Mouse (Mus musculus): ENCODE data around the gene Hand1. TPM values are rescaled to one million over a fixed set of nuclear protein-coding genes. Genes with fewer than 3 reads are reported as not detected.
A peak's percentile ranks its signal among the peaks of the same experiment; 100 is the strongest.

Gene Hand1
- total RNA-seq, 2 experiments from 2014 or later, result not detected

DNA sequence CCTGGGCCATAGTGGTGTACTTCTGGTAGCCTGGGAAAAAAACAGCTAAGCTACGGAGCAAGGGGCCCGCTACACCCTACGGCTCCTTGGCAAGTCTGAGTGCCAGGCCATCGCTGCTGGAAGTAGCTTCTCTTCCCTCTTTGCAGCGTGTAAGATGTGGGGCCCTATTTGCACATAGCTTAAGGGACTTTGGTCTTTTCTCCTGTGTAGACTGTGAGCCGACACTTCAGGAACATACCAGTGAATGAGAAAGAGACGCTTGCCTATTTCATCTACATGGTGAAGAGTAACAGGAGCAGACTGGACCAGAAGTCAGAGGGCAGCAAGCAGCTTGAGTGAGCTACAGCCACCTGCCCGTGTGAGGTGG lies 22.9 kb downstream of the Hand1 start:
- ATAC-seq (replicated peaks; ENCODE audit: low FRiP score, low TSS enrichment, poor library complexity, severe bottlenecking), result no peak

DNA sequence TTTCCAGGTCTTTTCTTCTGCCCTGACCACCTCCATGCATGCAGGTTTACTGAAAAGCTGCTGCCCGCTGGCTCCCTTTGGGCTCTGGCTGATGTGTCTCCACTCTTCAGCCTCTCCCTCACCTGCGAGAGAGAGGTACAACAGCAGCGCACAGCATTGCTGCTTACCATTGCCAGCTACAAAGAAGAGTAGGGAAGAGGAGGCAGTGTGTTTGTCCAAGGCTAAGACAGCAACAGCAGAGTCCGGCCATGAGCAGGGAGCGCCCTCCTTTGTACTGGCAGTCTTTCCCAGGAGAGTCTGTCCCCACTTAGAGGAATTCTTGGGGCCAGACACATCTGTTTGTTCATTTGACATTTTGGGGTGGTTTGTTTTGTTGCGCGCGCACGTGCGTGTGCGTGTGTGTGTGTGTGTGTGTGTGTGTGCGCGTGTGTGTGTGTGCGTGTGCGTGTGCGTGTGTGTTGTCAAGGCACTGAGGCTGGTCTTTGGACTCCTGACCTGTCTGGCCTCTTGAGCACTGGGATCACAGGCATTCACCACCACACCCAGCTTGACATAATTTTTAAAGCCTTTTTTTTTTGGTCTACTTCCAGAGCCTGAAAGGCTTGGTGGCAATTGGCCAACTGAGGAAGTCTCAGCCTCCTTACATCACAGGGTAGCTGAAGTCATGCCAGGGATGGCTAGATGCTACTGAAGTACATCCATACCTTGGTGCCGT lies 23.4 kb downstream of the Hand1 start:
- no peak for ATAC-seq (replicated peaks; ENCODE audit: low FRiP score, low TSS enrichment, poor library complexity, severe bottlenecking)

DNA sequence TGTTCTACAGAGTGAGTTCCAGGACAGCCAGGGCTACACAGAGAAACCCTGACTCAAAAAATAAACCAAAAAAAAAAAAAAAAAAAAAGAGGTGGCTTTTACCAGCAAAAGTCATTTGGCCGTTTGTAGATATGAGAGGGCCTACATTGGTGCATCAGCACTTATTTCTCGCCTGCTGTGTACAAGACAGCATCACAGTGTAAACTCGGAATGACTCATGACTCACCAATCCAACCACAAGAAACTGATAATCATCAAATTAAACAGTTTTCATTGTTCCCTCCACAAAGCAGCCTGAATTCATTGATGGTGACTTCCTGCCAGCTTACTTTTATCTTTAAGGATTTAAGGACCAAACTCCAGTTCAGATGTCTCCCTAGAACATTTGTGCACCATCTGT lies 27.6 kb downstream of the Hand1 start:
- no peak for ATAC-seq (replicated peaks; ENCODE audit: low FRiP score, low TSS enrichment, poor library complexity, severe bottlenecking)

DNA sequence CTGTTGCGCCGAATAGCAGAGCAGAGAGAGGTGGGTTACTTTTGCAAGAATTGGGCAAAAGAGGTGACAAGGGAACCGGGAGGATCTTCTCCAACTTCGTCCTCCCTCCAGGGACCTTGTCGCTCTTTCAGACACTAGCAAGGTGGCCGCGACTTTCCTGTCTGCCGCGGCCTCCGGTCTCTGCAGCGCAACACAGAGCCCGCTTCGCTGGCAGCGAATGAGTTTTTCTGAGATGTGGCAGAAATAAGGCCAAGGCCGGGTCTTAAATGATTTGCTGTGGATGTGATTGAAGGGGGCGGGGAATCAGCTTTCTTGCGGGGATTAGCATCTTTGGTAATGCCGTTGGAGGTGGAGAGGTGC lies 30.1 kb downstream of the Hand1 start:
- ATAC-seq (replicated peaks; ENCODE audit: low FRiP score, low TSS enrichment, poor library complexity, severe bottlenecking), result no peak

DNA sequence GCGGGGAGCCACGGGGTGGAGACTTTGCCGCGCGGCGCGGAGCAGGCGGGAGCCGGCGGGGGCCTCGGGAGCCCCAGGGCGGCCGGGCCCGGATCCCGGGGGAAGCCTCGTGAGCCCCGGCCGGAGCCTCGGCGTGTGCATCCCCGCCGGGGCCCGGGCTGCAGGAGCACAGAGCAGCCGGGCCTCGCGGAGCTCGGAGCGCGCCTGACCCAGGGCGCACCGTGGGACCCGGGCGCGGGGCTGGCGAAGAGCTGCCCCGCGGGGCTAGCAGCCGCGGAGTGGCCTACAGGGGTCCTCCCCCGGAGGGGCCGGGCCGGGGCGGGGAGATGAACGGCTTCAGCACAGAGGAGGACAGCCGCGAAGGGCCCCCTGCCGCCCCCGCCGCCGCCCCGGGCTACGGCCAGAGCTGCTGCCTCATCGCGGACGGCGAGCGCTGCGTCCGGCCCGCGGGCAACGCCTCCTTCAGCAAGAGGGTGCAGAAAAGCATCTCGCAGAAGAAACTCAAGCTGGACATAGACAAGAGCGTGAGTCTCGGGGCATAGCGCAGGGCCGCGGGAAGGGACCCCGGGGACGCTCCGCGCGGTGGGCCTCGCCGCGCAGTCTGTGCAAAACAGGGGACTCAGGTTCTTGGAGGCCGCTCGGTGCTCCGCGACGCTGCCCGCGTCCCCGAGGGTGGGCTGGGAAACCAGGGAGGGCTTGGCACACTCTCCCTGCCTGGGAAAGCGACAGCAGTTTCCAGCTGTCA lies 30.7 kb downstream of the Hand1 start:
- no peak for ATAC-seq (replicated peaks; ENCODE audit: low FRiP score, low TSS enrichment, poor library complexity, severe bottlenecking)

DNA sequence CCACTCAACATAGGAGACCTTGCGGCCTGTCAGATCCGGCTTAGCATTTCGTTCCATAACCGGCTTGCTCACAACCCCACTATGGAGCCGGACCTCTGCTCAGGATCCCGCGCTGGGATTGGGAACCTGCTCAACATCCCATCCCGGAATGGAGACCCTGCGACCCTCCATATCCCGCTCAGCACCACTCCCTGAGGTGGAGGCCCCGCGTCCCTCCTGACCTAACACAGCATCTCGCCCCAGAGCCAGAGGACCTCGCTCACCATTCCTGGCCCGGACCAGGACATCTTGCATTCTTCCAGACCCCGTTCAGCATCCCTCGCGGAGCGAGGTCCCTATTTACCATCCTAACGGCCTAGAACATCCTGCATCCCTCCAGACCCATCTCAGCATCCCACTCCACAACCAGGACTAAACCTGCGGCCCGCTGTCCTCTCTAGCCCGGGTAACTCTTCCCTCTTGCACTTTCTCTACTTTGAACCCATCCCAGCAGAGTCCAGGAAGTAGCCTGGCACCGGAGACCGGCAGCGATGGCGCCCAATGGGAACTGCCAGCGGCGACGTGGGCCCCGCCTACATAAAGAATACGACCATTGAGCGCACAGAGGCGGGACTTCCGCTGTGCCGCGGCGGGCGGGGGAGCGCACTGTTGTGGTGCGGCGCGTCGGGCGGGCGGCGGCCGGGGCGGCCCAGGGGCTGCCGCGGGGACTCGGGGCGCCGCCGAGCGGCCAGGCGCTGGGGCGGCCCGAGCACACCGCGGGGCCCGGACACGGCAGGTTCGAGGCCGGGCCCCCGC lies 31.4 kb downstream of the Hand1 start, which contains the start of gene Sap30l:
TSS of gene Sap30l (plus strand) at position 667 of the 795 bp plus-strand sequence.
- peak; percentile 100 for ATAC-seq (replicated peaks; ENCODE audit: low FRiP score, low TSS enrichment, poor library complexity, severe bottlenecking)

DNA sequence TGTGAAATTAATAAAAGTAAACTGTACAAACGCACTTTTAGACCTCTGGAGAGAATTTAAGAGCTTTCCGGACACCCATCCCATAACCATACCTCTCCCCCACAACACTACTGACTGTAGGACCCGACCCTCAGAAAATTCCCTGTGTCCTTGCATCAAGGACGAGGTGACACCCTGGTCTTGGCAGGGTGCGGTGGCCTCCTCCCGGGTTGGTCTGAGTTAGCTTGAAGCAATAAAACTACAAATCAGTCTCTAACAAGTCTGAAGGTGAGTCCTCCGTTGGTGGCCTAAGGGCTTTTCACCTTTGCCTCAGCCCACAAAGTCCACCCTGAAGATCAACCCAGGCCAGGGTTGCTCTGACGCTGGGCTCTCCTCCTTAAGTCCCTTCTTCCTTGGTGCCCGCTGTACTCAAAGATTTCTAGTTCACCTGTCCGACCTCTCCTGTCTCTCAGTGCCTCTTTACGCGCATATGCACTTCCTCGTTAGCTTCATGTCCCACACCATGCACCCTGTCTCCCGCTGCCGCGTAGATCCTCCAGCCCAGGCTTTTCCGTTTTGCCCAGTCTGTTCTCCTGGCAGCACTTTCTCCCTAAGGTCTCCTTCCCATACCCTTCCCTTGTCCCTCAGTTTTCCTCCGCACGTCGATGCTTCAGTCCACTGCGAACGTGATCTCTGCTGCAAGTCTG lies 32.2 kb downstream of the Hand1 start:
- ATAC-seq (replicated peaks; ENCODE audit: low FRiP score, low TSS enrichment, poor library complexity, severe bottlenecking), result 0 out of 2 replicates have a peak, but pooled peaks have one; percentile 16

DNA sequence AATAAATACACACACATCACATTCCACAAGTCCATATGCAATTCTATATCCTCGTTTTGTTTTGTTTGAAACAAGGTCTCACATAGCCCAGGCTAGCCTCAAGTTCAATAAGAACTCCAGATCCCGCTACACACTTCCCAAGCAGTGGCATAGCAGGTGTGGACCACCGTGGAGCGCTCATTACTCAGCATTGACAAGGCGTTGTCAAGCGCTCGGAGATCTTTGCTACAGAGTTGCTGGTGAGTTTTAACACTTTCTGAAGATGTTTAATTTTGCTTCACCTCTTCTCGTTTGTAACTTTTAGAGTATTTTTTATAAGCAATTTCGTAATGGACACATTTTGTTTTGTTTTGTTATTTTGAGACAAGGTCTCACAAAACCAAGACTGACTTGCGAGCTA lies 33.2 kb downstream of the Hand1 start:
- no peak for ATAC-seq (replicated peaks; ENCODE audit: low FRiP score, low TSS enrichment, poor library complexity, severe bottlenecking)

DNA sequence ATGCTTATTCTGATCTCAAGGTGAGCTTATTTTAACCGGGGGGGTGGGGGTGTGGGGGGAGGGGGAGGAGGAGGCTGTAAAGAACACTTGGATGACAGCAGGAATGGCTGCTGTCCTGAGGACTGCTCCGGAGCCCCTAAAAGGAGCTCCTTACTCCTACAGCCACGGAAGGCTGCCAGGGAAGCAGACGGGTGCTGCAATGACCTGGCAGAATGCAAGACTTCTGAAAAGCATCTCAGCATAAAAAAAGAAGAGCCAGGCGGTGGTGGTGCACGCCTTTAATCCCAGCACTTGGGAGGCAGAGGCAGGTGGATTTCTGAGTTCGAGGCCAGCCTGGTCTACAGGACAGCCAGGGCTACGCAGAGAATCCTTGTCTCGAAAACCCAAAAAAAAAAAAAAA lies 34.8 kb downstream of the Hand1 start:
- no peak for ATAC-seq (replicated peaks; ENCODE audit: low FRiP score, low TSS enrichment, poor library complexity, severe bottlenecking)

DNA sequence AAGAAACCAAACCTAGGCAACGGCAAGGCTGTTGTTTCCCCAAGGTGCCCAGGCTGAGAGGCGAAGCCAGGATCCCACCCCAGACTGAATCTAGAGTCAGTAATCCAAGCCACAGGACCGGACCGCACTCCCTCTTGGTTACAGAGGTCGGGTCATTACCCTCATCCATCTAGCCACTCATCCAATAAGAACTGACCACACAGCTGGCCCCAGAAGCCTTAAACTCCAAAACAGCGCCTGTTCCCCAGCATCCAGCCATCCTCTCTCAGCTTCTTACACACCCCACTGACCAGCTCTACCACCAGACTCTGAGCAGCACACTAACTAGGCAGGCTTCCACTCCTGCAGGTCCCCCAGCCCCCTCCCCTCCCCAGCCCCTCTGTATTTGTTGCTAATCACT lies 37.5 kb downstream of the Hand1 start:
- ATAC-seq (replicated peaks; ENCODE audit: low FRiP score, low TSS enrichment, poor library complexity, severe bottlenecking), result no peak

DNA sequence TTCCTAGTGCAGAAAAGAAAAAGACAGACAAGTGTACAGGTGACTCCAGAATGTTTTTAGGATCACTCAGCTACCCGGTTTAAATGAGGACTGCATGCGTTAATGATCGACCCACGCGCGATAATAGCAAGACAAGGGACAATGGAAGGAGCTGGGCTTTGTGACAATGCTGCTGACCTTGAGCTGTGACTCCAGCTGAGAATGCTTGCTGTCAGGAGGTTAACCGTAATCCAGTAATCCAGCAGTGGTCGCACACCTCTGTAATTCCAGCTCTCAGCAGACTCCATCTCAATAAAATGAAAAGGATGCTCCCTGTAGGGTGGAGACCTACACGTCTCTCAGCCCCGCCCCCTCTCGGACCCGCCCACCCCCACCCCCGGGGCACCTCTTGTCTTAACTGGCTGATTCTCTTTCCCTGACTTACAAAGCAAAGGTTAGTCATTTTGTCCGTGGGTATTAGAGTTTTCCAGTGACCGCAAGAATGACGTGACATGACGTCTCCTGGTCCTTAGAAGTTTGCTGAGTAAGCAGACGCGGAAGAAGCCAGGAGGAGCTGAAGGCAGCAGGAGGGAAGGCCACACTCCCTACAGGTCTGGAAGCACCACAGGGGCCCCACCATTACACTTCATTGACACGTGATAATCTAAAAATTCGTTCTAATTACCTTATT lies 41.6 kb downstream of the Hand1 start:
- ATAC-seq (replicated peaks; ENCODE audit: low FRiP score, low TSS enrichment, poor library complexity, severe bottlenecking), result no peak

DNA sequence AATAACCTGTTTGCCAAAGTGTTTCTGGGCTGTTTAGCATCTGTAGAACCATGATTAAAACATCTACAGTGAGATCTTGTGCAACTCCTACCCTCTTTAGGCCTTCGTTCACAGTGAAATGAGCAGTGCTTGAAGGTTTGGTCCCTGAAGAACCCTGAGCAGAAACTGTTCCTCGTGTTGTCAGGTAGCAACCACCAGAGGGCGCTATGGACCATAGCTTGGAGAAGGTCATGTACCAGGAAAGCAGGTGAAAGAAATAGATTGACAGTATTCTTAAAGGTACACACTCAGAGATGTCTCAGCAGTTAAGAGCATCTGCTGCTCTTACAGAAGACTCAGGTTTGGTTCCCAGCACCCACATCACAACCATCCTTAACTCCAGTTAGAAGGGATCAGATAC lies 44.7 kb downstream of the Hand1 start:
- ATAC-seq (replicated peaks; ENCODE audit: low FRiP score, low TSS enrichment, poor library complexity, severe bottlenecking), result peak; percentile 53

DNA sequence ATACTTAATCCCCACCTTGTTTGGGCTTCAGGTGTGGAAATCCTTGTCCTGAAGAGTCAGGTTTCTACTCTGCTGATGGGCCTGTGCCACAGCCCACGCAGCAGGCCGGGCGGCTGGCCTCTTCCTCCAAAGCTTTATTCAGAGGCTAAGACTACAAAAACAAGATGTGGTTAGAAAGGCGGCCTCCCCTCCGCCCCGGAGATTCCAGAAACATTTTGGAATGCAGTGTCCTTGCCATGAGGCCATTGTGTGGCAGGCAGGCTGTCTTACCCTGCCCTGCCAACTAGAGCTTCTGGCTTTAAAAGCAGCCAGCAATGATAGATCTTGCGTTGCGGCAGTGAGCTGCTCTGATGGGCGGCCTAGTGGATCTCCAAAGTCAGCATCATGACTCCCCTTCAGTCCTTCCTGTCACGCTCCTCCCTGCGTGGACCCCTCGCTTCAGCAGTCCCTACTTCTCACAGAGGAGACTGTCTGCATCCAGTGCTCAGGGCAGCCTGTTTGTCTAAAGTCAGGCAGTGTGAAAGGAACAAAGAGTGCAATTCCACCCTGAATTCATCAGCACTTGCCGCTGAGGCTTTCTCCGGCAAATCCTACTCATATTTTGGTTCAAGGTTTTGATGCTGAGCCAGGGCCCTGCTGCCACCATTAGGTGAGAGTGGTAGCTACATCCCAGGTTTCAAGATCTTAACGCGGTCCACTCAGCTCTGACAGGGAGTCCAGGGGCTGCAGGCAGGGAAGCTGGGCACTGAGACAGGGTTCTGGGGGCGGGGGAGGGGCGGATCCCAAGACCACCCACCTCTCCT lies 45.8 kb downstream of the Hand1 start:
- no peak for ATAC-seq (replicated peaks; ENCODE audit: low FRiP score, low TSS enrichment, poor library complexity, severe bottlenecking)

DNA sequence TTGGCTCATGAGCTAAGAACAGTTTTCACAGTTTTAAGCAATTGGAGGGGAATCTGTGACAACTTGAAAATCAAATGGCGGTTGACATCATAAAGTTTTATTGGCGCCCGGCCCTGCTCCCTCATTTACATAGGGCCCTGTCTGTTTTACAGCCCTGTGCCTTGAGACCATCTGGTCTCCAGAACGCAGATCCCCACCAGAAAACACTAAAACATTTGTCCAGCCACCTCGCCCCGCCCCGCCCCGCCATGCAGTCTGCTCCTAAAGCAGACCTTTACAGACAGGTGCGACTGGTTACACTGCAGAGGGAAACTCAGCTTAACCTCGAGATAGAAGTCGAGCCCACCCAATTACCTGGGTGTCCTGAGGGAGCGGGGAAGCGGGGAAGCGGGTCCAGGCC lies 52.8 kb downstream of the Hand1 start:
- no peak for ATAC-seq (replicated peaks; ENCODE audit: low FRiP score, low TSS enrichment, poor library complexity, severe bottlenecking)

Other genes with a start within 250 kb of the Hand1 start
- 12.3 and 15.4 TPM in 2 replicates for gene Galnt10, start 187.4 kb downstream of the Hand1 start, total RNA-seq (2014; fragmentation: Nextera tagmentation)
- gene Galnt10, start 187.4 kb downstream of the Hand1 start, total RNA-seq (2017), result 11.1 and 14.3 TPM in 2 replicates
- 13.9 and 19.3 TPM in 2 replicates for gene Sap30l, start 31.2 kb downstream of the Hand1 start, total RNA-seq (2014; fragmentation: Nextera tagmentation)
- 11.8 and 18.7 TPM in 2 replicates for gene Sap30l, start 31.2 kb downstream of the Hand1 start, total RNA-seq (2017)
- gene Larp1, start 176.2 kb upstream of the Hand1 start, total RNA-seq (2014; fragmentation: Nextera tagmentation), result 138 and 152 TPM in 2 replicates
- gene Larp1, start 176.2 kb upstream of the Hand1 start, total RNA-seq (2017), result 50.4 and 67.2 TPM in 2 replicates

Measured in megakaryocyte-erythroid progenitor cell, adult 5-6 weeks (primary cell).